Comparison of ENCODE assay signal across 9 mouse cellular contexts in the genomic region with DNA sequence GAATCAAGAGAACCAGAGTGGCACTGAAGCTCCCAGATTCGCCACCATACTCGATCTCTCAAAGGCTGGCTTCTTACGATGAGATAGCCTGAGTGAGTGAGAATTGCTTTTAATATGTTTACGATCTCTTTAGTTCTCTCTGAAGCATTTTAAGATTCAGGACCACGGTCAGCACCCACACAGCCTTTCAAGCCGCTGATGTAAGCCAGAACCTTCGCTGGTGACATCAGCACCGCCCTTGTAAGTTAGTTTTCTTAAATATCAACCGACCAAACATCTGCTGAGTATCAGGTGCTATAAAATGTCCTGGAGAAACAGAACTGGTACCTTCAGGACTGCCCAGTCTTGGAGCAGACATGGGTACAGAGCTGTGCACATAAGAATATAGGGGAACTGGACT.
DNase-seq lines count a peak whose midpoint lies in the region; ATAC-seq and TF ChIP-seq lines count a peak whose summit lies in the region.
"Had no signal": no experiment of that assay in that cellular context is flagged by ENCODE, and none has a peak within 500 bp of the region (broad histone marks: within the 10 kb centered on the region; RNA-seq: fewer than 3 reads in every experiment).

No protein-coding gene starts in this region.

- WGBS in heart, postnatal 0 days = 17% methylated on average over 9 of the region's 9 CpGs
- 23% methylated on average over 9 of the region's 9 CpGs for whole genome bisulfite sequencing in heart, embryonic 12.5 days
- 23% methylated on average over 9 of the region's 9 CpGs for WGBS in liver, embryonic 11.5 days

- no peak overlapping the region for H3K27ac ChIP-seq in heart, postnatal 0 days (ENCODE audit: low read depth)
- H3K27ac ChIP-seq in heart, embryonic 12.5 days (ENCODE audit: poor library complexity, severe bottlenecking) = no peak overlapping the region
- H3K27ac ChIP-seq in liver, embryonic 11.5 days (ENCODE audit: low read depth, low read length) = no peak overlapping the region

- no peak overlapping the region for H3K4me2 ChIP-seq in heart, postnatal 0 days (ENCODE audit: low read depth, low read length)
- no peak overlapping the region for H3K4me2 ChIP-seq in heart, embryonic 12.5 days
- H3K4me2 ChIP-seq in liver, embryonic 11.5 days = no peak overlapping the region

- DNase-seq in heart, postnatal 0 days (ENCODE audit: low spot score) = peak; percentile 39
- DNase-seq in 3T3-L1 (ENCODE audit: low read depth, low spot score) = peak; percentile 52
- DNase-seq in c-Kit-positive CD71-positive TER-119-positive erythroid progenitor cells, embryonic 14.5 days (ENCODE audit: low spot score) = peak; percentile 3
- peak; percentile 23 for DNase-seq in kidney, postnatal 14 days
- no peak for DNase-seq in left cerebral cortex, adult 8-10 months (ENCODE audit: low spot score in 2 of 2)
- no peak for DNase-seq in liver, embryonic 11.5 days (ENCODE audit: low spot score)
- no peak for DNase-seq in left cerebral cortex, postnatal 14 days (ENCODE audit: low spot score in 2 of 2)

- intact Hi-C loops in left cerebral cortex, postnatal 14 days (cut with DNase I) = no loop called here

- no peaks in the 10 kb centered on the region for H3K27me3 ChIP-seq in heart, postnatal 0 days (ENCODE audit: control insufficient read depth, insufficient read depth, low read length)
- H3K27me3 ChIP-seq in heart, embryonic 12.5 days (replicated peaks) = no peaks in the 10 kb centered on the region
- no peaks in the 10 kb centered on the region for H3K27me3 ChIP-seq in liver, embryonic 11.5 days (replicated peaks; ENCODE audit: control insufficient read depth, insufficient read depth, low read length)
- H3K27me3 ChIP-seq: megakaryocyte, embryonic 14.5 days had no signal

- H3K36me3 ChIP-seq in heart, postnatal 0 days (replicated peaks; ENCODE audit: control insufficient read depth, insufficient read depth, low read length) = no peaks in the 10 kb centered on the region
- H3K36me3 ChIP-seq in heart, embryonic 12.5 days = no peaks in the 10 kb centered on the region
- H3K36me3 ChIP-seq in liver, embryonic 11.5 days (ENCODE audit: control insufficient read depth, insufficient read depth, low read length) = no peaks in the 10 kb centered on the region

- H3K4me1 ChIP-seq in heart, postnatal 0 days (ENCODE audit: control insufficient read depth, insufficient read depth) = no peaks in the 10 kb centered on the region
- no peaks in the 10 kb centered on the region for H3K4me1 ChIP-seq in heart, embryonic 12.5 days (replicated peaks)
- H3K4me1 ChIP-seq in liver, embryonic 11.5 days (replicated peaks; ENCODE audit: control insufficient read depth, insufficient read depth, low read length) = no peaks in the 10 kb centered on the region
- H3K4me1 ChIP-seq: megakaryocyte, embryonic 14.5 days had no signal

- peak; percentile 24; the same call in 1 of the 2 replicates for ATAC-seq in heart, postnatal 0 days (ENCODE audit: insufficient read depth, low read depth)
- no peak for ATAC-seq in heart, embryonic 12.5 days (ENCODE audit: insufficient number of reproducible peaks, low FRiP score)
- ATAC-seq in liver, embryonic 11.5 days (replicated peaks; ENCODE audit: low FRiP score) = no peak

- no peak for TF ChIP-seq EP300 in heart, postnatal 0 days (IDR thresholded peaks at IDR 0.05; ENCODE audit: low read depth)

- no peak overlapping the region for H3K4me3 ChIP-seq in heart, postnatal 0 days (ENCODE audit: low read depth, low read length)
- no peak overlapping the region for H3K4me3 ChIP-seq in heart, embryonic 12.5 days
- H3K4me3 ChIP-seq in liver, embryonic 11.5 days (ENCODE audit: low read depth, low read length) = no peak overlapping the region
- H3K4me3 ChIP-seq: megakaryocyte, embryonic 14.5 days had no signal

- no peak for TF ChIP-seq CTCF in heart, postnatal 0 days (IDR thresholded peaks at IDR 0.05; ENCODE audit: low read depth)

- no peak overlapping the region for H3K9ac ChIP-seq in heart, postnatal 0 days (replicated peaks; ENCODE audit: low read depth, low read length)
- H3K9ac ChIP-seq in heart, embryonic 12.5 days = no peak overlapping the region
- H3K9ac ChIP-seq in liver, embryonic 11.5 days (ENCODE audit: low read depth, low read length) = no peak overlapping the region

- no peaks in the 10 kb centered on the region for H3K9me3 ChIP-seq in heart, postnatal 0 days (replicated peaks; ENCODE audit: control insufficient read depth, low read length)
- H3K9me3 ChIP-seq in heart, embryonic 12.5 days (replicated peaks) = no peaks in the 10 kb centered on the region
- H3K9me3 ChIP-seq in liver, embryonic 11.5 days (ENCODE audit: control insufficient read depth, low read length) = no peaks in the 10 kb centered on the region
- H3K9me3 ChIP-seq: megakaryocyte, embryonic 14.5 days had no signal

Comparison
In these comparisons a context has a peak if more than half of its experiments do, and no peak if none do; other contexts are left out.
1. DNase-seq: peak in heart, postnatal 0 days (single experiment), 3T3-L1 (single experiment), c-Kit-positive CD71-positive TER-119-positive erythroid progenitor cells, embryonic 14.5 days (single experiment) and kidney, postnatal 14 days (single experiment); none in left cerebral cortex, adult 8-10 months (0 of 2), liver, embryonic 11.5 days (single experiment) and left cerebral cortex, postnatal 14 days (0 of 2).